Mouse (Mus musculus): Measurements from ENCODE around the gene Tectb.

DNA sequence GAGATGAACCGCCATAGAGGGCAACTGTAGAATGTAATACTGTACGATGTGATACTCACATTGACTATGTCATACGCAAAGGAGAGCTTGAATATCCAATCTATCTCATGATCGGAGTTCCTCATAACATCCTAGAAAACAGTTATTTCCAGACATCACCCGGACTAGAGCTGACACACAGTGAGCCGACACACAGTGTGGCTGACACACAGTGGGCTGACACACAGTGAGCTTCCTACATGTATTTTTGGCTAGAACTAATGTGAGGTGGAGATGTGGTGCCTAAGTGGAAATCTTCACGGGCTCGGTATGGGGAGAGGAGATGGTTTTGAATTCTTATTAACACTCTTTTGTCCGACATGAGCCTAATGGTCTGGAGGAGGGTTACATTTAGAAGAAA is 41.7 kb downstream of the Tectb start:
- no peak for TF ChIP-seq POLR2A (IDR thresholded peaks at IDR 0.05; ENCODE audit: insufficient read depth, low read length)
- TF ChIP-seq CTCF (IDR thresholded peaks at IDR 0.05; ENCODE audit: low read depth, low read length), result no peak
- TF ChIP-seq EP300 (IDR thresholded peaks at IDR 0.05; ENCODE audit: insufficient read depth, low read depth, low read length), result no peak

All from ES-Bruce4 (cell line).